In the genomic region with DNA sequence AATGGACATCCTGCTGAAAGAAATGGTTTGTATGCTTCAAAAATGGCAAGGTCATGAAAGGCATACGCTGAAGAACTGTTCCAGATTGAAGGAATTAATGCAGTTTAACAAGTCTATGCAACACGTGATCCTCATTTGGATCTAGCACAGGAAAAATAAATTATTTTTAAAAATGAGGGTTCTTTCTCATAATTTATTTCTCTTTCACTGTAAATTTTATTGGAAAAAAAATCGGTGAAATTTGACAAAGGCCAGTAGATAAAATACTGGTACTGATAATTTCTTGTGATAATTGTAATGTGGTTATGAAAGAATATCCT, we compare ENCODE assay signal across 8 mouse cellular contexts. TPM values are rescaled to one million over a fixed set of nuclear protein-coding genes. Genes with fewer than 3 reads are reported as not detected.
A peak's percentile ranks its signal among the peaks of the same experiment; 100 is the strongest.
DNase-seq lines count a peak whose midpoint lies in the region; ATAC-seq lines count a peak whose summit lies in the region.

No protein-coding gene starts in this region.

- peak overlapping the region; percentile 49 for H3K4me2 ChIP-seq in heart, embryonic 15.5 days
- H3K4me2 ChIP-seq in hindbrain, embryonic 15.5 days: peak overlapping the region; percentile 47
- peak overlapping the region; percentile 46 for H3K4me2 ChIP-seq in midbrain, embryonic 13.5 days (replicated peaks)

- H3K36me3 ChIP-seq in heart, embryonic 15.5 days: no peaks in the 10 kb centered on the region
- no peaks in the 10 kb centered on the region for H3K36me3 ChIP-seq in hindbrain, embryonic 15.5 days
- H3K36me3 ChIP-seq in midbrain, embryonic 13.5 days: 0 out of 2 replicates have a peak, but pooled peaks cover 3% of the 10 kb centered on the region

- H3K9ac ChIP-seq in heart, embryonic 15.5 days: no peak overlapping the region
- H3K9ac ChIP-seq in hindbrain, embryonic 15.5 days: 0 out of 2 replicates have a peak overlapping the region, but pooled peaks have one; percentile 65
- H3K9ac ChIP-seq in midbrain, embryonic 13.5 days (replicated peaks): peak overlapping the region; percentile 32; the same call in 1 of the 2 replicates

- WGBS in heart, embryonic 15.5 days: 22% methylated on average over 3 of the region's 3 CpGs
- 24% methylated on average over 3 of the region's 3 CpGs for WGBS in hindbrain, embryonic 15.5 days
- 38% methylated on average over 3 of the region's 3 CpGs for WGBS in midbrain, embryonic 13.5 days

- H3K4me1 ChIP-seq in heart, embryonic 15.5 days (replicated peaks): no peaks in the 10 kb centered on the region
- no peaks in the 10 kb centered on the region for H3K4me1 ChIP-seq in hindbrain, embryonic 15.5 days (replicated peaks)
- no peaks in the 10 kb centered on the region for H3K4me1 ChIP-seq in midbrain, embryonic 13.5 days (replicated peaks)

- peak overlapping the region; percentile 60 for H3K4me3 ChIP-seq in heart, embryonic 15.5 days
- H3K4me3 ChIP-seq in hindbrain, embryonic 15.5 days: peak overlapping the region; percentile 62
- H3K4me3 ChIP-seq in midbrain, embryonic 13.5 days (replicated peaks): peak overlapping the region; percentile 65

- ATAC-seq in heart, embryonic 15.5 days (replicated peaks; ENCODE audit: insufficient number of reproducible peaks, insufficient read depth, low FRiP score, low read depth): no peak
- no peak for ATAC-seq in hindbrain, embryonic 15.5 days (ENCODE audit: low FRiP score, low read depth)
- ATAC-seq in midbrain, embryonic 13.5 days: no peak
- no peak for ATAC-seq in megakaryocyte progenitor cell, adult 5-6 weeks (replicated peaks; ENCODE audit: poor library complexity)

- no peak for DNase-seq in heart, adult 8-10 months (ENCODE audit: low spot score)
- peak; percentile 24 for DNase-seq in adipocyte (ENCODE audit: low spot score)
- no peak for DNase-seq in urinary bladder, postnatal 14 days (ENCODE audit: low spot score)
- no peak for DNase-seq in frontal cortex, postnatal 14 days (ENCODE audit: low spot score in 2 of 2)

- H3K9me3 ChIP-seq in heart, embryonic 15.5 days (replicated peaks): no peaks in the 10 kb centered on the region
- no peaks in the 10 kb centered on the region for H3K9me3 ChIP-seq in hindbrain, embryonic 15.5 days
- no peaks in the 10 kb centered on the region for H3K9me3 ChIP-seq in midbrain, embryonic 13.5 days

- no peaks in the 10 kb centered on the region for H3K27me3 ChIP-seq in heart, embryonic 15.5 days
- no peaks in the 10 kb centered on the region for H3K27me3 ChIP-seq in hindbrain, embryonic 15.5 days
- H3K27me3 ChIP-seq in midbrain, embryonic 13.5 days: no peaks in the 10 kb centered on the region

- H3K27ac ChIP-seq in heart, embryonic 15.5 days: peak overlapping the region; percentile 92; the same call in 1 of the 2 replicates
- no peak overlapping the region for H3K27ac ChIP-seq in hindbrain, embryonic 15.5 days (replicated peaks)
- H3K27ac ChIP-seq in midbrain, embryonic 13.5 days: no peak overlapping the region

RNA-seq across cellular contexts. Expression of a gene that starts 1.3 kb away (rescaled TPM):
- polyA plus RNA-seq in heart, embryonic 15.5 days (2015; fragmentation: Nextera tagmentation; extraction: Ambion mirVana): 27.4 and 35.5 TPM in 2 replicates
- 1 to 10 TPM; 3.7 to 7.3 (median 5.9) TPM for total RNA-seq in heart, adult 8-10 months (2022)
- polyA plus RNA-seq in hindbrain, embryonic 15.5 days (2015; fragmentation: Nextera tagmentation; extraction: Ambion mirVana): 92.1 and 96.5 TPM in 2 replicates
- 100.0 and 101 TPM in 2 replicates for polyA plus RNA-seq in midbrain, embryonic 13.5 days (2015; fragmentation: Nextera tagmentation; extraction: Ambion mirVana)
- 30.6 and 32.5 TPM in 2 replicates for total RNA-seq in megakaryocyte progenitor cell, adult 5-6 weeks (2015)
- 32.2 and 36.7 TPM in 2 replicates for total RNA-seq in megakaryocyte progenitor cell, adult 5-6 weeks (2017)

RNA-seq across cellular contexts. Expression of a gene that starts 17.3 kb away (rescaled TPM):
- 107 and 136 TPM in 2 replicates for polyA plus RNA-seq in heart, embryonic 15.5 days (2015; fragmentation: Nextera tagmentation; extraction: Ambion mirVana)
- total RNA-seq in heart, adult 8-10 months (2022): 100 to 1,000 TPM; 112 to 136 (median 121) TPM
- polyA plus RNA-seq in hindbrain, embryonic 15.5 days (2015; fragmentation: Nextera tagmentation; extraction: Ambion mirVana): 159 and 183 TPM in 2 replicates
- polyA plus RNA-seq in midbrain, embryonic 13.5 days (2015; fragmentation: Nextera tagmentation; extraction: Ambion mirVana): 112 and 128 TPM in 2 replicates
- total RNA-seq in megakaryocyte progenitor cell, adult 5-6 weeks (2015): 49.2 and 49.8 TPM in 2 replicates
- 25.4 and 29.7 TPM in 2 replicates for total RNA-seq in megakaryocyte progenitor cell, adult 5-6 weeks (2017)

RNA-seq across cellular contexts. Expression of a gene that starts 46.9 kb away (rescaled TPM):
- 140 and 167 TPM in 2 replicates for polyA plus RNA-seq in heart, embryonic 15.5 days (2015; fragmentation: Nextera tagmentation; extraction: Ambion mirVana)
- 100 to 1,000 TPM; 197 to 257 (median 214) TPM for total RNA-seq in heart, adult 8-10 months (2022)
- 350 and 364 TPM in 2 replicates for polyA plus RNA-seq in hindbrain, embryonic 15.5 days (2015; fragmentation: Nextera tagmentation; extraction: Ambion mirVana)
- 418 and 425 TPM in 2 replicates for polyA plus RNA-seq in midbrain, embryonic 13.5 days (2015; fragmentation: Nextera tagmentation; extraction: Ambion mirVana)
- 158 and 174 TPM in 2 replicates for total RNA-seq in megakaryocyte progenitor cell, adult 5-6 weeks (2015)
- 151 and 156 TPM in 2 replicates for total RNA-seq in megakaryocyte progenitor cell, adult 5-6 weeks (2017)
